Mouse (Mus musculus): ENCODE results near the gene Cacna2d2.

DNA sequence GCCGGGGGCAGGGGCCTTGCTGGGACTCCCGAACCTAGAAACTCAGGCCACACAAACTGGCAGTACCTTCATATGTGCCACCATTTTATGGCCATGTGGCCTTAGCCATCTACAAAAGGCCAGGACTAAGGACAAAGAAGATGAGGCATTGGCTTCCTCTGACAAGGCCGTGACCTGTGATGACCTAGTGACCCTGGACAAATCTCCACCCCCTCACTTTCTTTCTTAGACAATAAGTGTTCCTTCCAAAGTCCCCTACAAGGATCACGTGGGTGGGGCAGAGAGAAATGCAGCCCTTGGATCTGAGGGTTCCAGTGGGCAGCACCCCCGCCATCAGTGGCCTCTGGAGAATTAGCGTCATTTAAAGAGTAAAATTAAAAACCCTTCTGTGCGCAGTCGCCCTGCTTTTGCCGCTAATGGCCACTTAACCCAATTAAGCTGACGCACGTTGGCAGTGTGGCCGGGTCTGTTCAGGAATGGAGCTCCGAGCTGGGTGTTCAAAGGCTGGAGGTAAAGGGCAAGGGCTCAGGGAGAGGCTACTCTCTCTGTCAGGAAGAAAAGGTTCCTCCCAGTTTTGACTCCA, 69.9 kb downstream of the Cacna2d2 start:
- TF ChIP-seq USF1 (IDR thresholded peaks at IDR 0.05; ENCODE audit: low read depth): no peak
- TF ChIP-seq CTCF (IDR thresholded peaks at IDR 0.05; ENCODE audit: control insufficient read depth, insufficient read depth, insufficient read length): no peak
- TF ChIP-seq MAX (IDR thresholded peaks at IDR 0.05): no peak
- TF ChIP-seq MYOD1 (IDR thresholded peaks at IDR 0.05; ENCODE audit: control insufficient read depth, insufficient read length, low read depth): no peak
- no peak for TF ChIP-seq MYOG (IDR thresholded peaks at IDR 0.05; ENCODE audit: control insufficient read depth, extremely low read depth, insufficient read length)
- no peak for TF ChIP-seq CEBPB (IDR thresholded peaks at IDR 0.05; ENCODE audit: low read depth)
